Mouse (Mus musculus): ENCODE data around the gene Chst3.
"Not testable (repeated sequence)": the region's sequence is repeated elsewhere in the genome, so short reads cannot be mapped to it uniquely, and the experiment has no call there.

The Chst3 gene

GRCm38 (mm10) chr10:60161397-60161796 lies 57.7 kb downstream of the Chst3 start:
- DNase-seq (ENCODE audit: low spot score in 2 of 2), result not testable (repeated sequence)

- DNase-seq (ENCODE audit: low spot score in 2 of 2), result no peak
Observed at GRCm38 (mm10) chr10:60158144-60158543, 60.9 kb downstream of the Chst3 start.

GRCm38 (mm10) chr10:60156016-60156415 lies 63.0 kb downstream of the Chst3 start:
- no peak for DNase-seq (ENCODE audit: low spot score in 2 of 2)

GRCm38 (mm10) chr10:60151107-60151663 lies 67.9 kb downstream of the Chst3 start:
- DNase-seq (ENCODE audit: low spot score in 2 of 2), result no peak

GRCm38 (mm10) chr10:60148087-60148486 lies 71.0 kb downstream of the Chst3 start:
- peak; percentile 79 to 93 for DNase-seq (ENCODE audit: low spot score in 2 of 2)

GRCm38 (mm10) chr10:60147510-60148047 lies 71.5 kb downstream of the Chst3 start:
- not testable (repeated sequence) for DNase-seq (ENCODE audit: low spot score in 2 of 2)

- no peak for DNase-seq (ENCODE audit: low spot score in 2 of 2)
Observed at GRCm38 (mm10) chr10:60141656-60142160, 77.4 kb downstream of the Chst3 start.

GRCm38 (mm10) chr10:60140751-60141150 lies 78.3 kb downstream of the Chst3 start:
- no peak for DNase-seq (ENCODE audit: low spot score in 2 of 2)

- no peak for DNase-seq (ENCODE audit: low spot score in 2 of 2)
Observed at GRCm38 (mm10) chr10:60138680-60139079, 80.4 kb downstream of the Chst3 start.

GRCm38 (mm10) chr10:60136935-60137334 lies 82.1 kb downstream of the Chst3 start:
- DNase-seq (ENCODE audit: low spot score in 2 of 2), result no peak

GRCm38 (mm10) chr10:60136010-60136409 lies 83.0 kb downstream of the Chst3 start:
- DNase-seq (ENCODE audit: low spot score in 2 of 2), result not testable (repeated sequence)

- no peak for DNase-seq (ENCODE audit: low spot score in 2 of 2)
Observed at GRCm38 (mm10) chr10:60134201-60134600, 84.9 kb downstream of the Chst3 start.

GRCm38 (mm10) chr10:60133501-60133900 lies 85.6 kb downstream of the Chst3 start:
- no peak for DNase-seq (ENCODE audit: low spot score in 2 of 2)
